Mouse (Mus musculus): ENCODE data around the gene Smim23. TPM values are rescaled to one million over a fixed set of nuclear protein-coding genes. Genes with fewer than 3 reads are reported as not detected.

Gene Smim23
- total RNA-seq (2021) = not detected

DNA sequence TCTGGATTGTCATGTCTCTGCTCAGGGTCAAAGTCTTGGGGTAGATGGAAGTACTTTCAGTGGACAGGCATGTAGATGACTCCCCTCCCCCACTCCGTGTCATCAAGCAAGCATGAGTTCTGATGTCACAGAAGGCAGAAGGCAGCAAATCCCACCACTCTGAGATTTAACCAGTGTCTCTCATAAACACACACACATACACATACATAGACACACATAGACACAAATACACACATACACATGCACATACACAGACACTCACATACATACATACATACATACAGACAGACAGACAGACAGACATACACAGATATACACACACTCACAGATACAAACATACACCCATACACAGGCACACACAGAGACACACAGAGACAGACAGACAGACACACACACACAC, at the start of gene Smim23:
TSS of gene Smim23 (minus strand) at position 101 of the 400 bp plus-strand sequence.
- intact Hi-C loops (cut with DNase I) = no loop called here
- no peak for DNase-seq

DNA sequence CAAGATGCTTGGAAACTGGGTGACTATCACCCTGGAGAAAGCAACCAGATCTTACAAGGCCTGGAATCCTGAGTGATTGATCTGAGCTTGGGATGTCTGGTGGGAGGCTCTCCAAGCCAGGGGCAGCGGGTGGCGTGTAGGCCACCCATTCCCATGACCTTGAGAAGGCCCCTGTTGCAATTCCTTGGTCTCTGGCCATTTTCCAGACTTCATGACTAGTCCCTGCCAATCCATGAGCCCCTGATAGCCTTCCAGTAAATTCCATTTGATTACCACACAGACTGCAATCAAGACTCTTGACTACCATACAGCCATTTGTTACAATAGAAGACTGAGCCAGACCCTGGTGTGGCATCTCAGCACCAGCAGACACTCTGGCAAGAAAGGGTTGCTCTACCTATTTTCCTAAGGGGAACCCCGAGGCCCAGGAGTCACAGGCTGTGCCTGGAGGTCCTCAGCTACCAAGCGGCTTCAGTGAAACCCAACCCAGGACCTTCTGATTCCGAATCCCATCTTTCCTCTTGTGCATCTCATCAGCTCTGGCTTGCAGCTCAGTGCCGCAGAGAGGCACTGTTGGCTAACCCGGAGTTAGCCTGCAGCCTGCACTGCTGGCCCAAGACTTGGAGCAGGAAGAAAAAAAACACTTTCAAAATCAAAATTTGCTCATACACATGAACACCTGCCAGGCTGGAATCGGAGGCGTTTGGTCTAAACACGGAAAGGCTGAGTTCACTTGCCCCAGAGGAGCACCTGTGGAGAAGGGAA, 44.4 kb upstream of the Smim23 start:
- DNase-seq = no peak
- intact Hi-C loops (cut with DNase I) = no loop called here

DNA sequence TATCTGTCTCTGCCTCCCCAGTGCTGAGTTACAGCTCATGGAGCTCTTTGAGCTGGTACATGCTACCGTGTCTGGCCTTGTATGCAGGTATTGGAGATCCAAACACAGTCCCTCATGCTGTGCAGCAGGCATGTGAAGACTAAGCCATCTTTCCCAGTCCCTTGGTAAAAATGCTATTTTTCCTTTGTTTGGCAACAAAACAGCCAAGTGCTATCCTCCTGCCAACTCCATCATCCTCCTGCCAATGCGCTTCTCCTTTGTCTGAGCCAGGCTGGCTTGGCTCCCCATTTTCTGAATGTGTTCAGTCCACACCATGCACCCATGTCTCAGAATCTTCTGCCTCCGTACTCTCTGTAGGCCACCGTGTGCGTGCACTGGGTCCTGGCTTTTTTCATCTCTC, 40.2 kb upstream of the Smim23 start:
- DNase-seq = no peak
- intact Hi-C loops (cut with DNase I) = no loop called here

DNA sequence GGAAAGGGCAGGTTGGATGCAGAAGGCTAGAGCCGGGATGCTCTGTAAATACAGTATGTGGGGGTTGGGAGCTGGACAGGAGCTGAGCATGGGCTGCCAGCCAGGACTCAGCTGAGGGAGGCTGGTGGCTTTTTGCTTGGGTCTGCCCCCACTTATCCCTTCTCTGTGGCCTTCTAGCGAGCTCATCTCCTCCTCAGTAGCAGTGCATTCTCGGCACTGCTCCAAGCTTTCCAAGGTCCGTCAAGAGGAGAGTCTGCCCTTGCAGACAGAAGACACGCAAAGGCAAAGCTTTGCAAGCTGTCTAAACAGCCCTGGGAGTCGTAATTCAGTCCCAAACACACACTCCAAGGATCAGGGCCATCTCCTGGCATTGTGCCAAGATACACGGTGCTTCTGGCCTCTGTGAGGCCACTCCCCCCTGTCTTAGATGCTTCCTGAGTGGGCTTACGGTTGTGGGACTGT, 33.0 kb upstream of the Smim23 start:
- DNase-seq = no peak
- intact Hi-C loops (cut with DNase I) = no loop called here

DNA sequence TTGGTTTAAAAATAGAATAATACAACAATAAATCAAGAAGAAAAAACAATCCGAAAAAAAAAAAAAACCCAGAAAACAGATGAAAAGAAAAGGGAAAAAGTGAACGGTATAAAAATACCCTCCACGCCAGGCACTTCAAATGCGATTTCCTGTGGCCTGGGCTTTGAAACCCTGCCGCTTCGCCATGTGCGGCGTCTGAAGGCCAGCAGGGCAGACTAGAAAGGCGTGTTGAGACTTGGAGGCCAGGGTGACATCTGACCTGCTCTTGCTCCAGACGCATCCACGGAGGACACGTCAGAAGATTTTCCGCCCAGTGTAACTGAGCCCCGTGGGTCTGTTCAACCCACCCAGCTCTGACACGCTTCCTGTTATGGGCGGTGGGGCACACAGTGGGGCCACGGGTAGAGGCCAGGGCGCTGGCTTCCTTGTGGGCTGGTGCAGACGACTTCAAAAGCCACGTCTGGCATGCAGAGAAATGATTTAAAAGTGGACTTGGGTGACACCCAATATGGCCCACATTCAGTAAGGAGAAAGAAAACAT, 22.3 kb upstream of the Smim23 start:
- intact Hi-C loops (cut with DNase I) = no loop called here
- no peak for DNase-seq

DNA sequence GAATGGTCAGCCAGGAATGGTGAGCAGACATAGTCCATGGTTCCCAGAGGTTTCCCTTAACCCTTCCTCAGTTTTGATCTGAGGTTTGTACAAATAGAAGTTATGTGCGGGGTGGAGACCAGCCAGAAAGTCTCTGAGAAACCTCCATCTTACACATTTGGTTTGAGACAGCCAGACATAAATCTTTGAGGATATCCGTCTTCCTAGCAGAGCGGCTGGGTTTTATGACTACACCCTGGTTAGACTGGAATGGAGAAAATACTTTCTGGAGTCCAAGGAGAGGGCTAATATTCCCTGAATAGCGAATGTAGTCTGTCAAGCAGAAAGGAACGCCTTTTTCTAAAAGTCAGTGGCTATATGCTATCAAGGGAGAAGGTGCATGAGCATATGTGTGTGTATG, 16.8 kb upstream of the Smim23 start:
- no peak for DNase-seq
- intact Hi-C loops (cut with DNase I) = no loop called here

DNA sequence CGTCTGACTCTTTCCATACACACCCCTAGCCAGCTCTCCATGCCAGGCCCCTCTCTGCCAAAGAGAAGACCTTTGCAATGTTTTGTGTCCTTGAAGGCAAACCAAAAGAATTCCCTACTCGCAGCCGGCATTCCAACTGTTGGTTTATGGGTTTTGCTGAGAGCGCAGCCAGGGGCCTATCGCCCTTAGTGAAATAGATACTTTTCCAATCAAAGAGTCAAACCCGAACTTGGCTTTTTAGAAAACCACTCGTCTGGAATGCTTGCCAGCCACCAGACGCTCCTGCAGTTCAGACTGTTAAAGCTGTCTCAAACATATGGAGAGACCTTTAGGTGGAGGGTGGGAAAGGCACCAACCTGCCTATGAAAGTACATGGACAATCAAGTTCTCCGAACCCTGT, 15.9 kb upstream of the Smim23 start:
- intact Hi-C loops (cut with DNase I) = no loop called here
- DNase-seq = no peak

DNA sequence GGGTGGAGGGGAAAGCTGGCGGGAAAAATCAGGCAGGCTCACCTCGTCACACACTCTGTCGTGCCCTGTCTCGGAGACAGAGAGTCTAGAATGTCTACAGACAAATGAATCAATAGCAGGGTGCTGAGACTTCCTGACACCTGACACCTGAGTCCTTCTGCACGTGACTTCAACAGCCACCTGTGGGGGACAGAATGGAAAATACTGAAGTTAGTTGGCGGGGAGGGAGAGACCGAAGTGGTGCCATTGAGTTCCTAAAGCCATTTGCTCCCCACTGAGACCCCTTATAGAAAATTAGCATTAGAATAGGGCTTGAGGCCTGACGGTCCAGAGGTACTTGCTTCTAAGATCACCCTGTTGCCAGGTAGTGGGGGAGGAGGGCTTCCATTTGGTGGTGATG, 10.6 kb upstream of the Smim23 start:
- intact Hi-C loops (cut with DNase I) = no loop called here
- no peak for DNase-seq

DNA sequence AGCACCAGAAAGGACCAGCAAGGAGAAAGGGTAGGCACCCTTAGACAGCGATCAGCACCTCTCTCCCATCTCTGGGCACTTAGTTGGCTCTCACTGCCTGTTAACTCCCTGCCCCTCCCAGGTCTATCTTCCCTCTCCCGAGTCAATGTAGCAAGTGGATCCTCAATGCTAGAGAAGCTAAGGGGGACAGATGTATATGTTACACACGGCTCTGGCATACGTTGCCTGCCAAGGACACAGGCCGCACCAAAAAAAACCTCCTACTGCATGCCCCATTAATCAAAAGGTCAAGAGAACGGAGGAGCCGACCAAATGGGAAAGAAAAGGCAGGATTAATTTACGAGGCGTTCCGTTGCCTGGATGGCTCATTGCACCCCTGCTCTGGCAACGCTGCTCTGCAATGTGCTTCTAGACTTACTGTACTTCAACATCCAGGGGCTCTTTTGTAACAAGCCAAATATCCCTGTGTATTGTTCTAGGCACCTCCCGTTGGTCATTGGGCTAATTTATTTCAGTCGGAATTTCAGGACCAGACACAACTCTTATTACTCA, 10.0 kb upstream of the Smim23 start:
- intact Hi-C loops (cut with DNase I) = no loop called here

DNA sequence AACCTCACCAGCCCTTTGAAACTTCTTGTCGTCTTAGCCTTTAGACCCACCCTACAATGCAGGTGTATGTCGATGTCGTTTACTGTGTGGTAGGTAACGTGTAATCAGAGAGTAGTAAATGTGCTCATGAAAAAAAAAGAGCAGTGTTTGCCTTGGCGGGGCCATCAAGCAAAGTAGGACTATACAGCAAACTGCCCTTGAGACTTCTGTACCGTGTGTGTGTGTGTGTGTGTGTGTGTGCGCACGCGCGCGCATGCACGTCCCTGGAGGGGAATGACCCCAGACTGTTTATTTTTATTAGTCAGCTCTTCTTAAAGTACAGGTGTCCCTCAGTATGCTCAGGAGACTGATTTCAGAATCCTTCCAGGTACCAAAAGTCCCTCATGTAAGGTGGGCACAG, 6.8 kb downstream of the Smim23 start:
- intact Hi-C loops (cut with DNase I) = no loop called here
- DNase-seq = no peak

More for the DNA sequence above, 10.0 kb upstream of the Smim23 start:
- DNase-seq = no peak

DNA sequence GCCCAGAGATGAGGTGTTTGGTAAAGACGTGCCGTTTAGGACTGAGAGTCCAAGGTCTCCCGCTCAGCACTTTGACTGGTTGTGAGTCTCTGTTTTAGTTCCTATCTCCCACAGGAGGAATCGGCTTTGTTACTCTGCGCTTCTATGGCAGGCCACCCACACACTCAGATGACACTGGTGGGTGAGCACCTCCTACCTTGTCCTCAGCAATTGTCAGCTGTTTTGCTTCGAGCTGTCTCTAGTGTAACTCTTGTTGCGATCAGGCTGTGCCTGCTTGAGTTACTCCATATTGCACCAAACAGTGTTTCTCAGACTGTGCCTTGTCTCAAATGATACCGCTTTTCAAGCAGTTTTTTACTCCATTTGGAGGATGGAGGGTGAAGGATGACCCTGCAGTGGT, 10.1 kb downstream of the Smim23 start:
- intact Hi-C loops (cut with DNase I) = no loop called here
- DNase-seq = no peak

DNA sequence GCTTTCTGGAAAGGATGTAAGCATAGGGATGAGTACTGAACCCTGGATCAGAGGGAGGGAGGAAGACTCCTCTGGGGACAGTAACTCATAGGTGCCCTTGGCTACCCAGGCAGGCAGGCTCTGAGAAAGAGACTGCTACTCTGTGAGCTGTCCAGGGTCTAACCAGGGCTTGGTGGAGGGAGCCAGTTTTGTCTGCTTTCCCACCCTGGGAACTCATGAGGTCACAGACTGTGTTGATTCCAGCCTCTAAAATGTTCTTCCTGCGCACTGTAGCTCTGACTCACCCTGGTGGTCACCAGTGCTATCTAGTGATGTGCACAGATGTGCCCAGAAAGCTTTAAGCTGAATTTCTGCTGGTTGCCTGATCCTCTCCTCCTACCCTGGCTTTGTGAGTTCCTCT, 15.3 kb downstream of the Smim23 start:
- intact Hi-C loops (cut with DNase I) = loop anchor here (5.0 to 10.0 kb wide), 2 partner anchors 184 to 288 kb away; no protein-coding TSS in a partner anchor
- DNase-seq = no peak

DNA sequence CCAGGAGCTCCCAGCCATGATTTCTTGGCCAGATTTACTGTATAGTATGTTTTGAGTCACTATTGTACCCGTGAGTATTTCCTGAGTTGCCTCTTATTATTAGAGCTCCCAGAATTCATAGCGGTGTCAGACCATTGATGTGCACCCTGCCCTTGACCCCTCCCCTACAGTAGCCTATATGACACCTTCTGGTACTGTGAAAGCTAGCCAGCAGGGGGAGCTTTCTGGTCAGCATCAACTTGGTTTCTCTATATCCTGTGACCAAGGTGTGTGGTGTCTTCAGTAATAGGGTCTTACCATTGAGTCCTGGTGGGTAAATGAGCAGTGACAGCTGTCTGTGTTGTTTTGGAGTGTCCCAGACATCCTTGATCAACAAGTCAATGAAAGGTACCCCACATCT, 18.4 kb downstream of the Smim23 start:
- peak; percentile 39 for DNase-seq

DNA sequence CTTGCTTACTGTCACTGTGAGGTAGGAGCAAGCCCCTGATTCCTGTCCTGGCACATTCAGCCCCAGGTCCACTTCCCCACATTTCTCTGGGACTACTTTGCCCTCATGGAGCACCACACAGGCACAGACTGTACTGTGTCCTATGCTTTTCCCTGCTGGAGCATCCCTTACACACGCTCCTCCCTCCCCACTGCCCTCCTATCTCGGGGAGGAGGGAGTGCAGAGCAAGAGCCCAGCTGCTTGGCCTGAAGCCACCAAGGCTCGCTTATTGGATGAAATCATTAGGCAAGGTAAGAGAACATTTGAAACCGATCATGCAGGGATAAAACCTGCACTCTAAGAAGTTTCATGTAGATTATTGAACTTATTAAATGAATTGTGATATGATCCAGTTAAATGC, 20.7 kb downstream of the Smim23 start:
- DNase-seq = peak in 1 of 2 experiments; percentile 7
- intact Hi-C loops (cut with DNase I) = loop anchor here (10.0 kb wide), 1 partner anchor 179 kb away; no protein-coding TSS in a partner anchor

More for the DNA sequence above, 18.4 kb downstream of the Smim23 start:
- intact Hi-C loops (cut with DNase I) = loop anchor here (2.0 to 10.0 kb wide), 4 partner anchors 151 to 343 kb away; no protein-coding TSS in a partner anchor

DNA sequence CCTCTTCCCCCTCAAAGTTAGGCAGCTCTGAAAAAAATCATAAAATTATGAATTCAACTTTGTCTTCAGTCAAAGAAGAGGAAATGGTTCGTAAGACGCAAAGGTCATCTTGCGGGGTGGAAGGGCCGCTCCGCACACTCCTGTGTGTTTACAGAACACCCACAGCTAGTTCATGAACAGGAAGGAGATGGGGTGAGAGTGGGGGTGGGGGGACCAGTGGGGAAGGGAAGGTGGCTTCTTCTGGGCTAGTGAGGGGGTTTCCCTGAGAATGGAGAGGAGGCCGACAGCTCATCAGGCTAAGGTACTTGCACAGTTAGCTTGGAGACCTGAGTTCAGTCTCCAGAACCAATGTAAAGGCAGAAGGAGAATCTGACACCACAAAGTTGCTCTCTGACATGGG, 22.7 kb downstream of the Smim23 start:
- DNase-seq = no peak
- intact Hi-C loops (cut with DNase I) = loop anchor here (10.0 kb wide), 1 partner anchor 177 kb away; no protein-coding TSS in a partner anchor

DNA sequence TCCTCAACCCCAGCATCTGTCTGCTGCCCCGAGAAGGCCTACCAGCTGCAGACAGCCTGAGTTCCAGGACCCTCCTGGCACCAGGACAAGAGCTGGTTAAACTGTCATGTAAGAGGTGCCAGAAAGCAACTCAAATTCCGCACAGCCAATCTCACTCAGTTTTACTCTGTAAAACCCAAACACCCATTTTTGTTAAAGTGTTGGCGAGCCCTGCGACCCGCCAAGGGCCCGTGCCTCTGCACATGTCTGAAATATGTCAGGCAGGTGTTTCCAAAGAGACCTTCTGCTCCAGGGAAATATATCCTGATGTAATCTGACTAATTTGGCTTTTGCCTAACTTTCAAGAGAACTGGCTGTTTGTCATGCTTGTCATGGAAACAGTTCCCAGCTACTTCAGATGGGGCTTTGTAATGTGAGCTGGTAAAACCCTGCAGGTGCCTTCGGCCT, 23.5 kb downstream of the Smim23 start:
- intact Hi-C loops (cut with DNase I) = loop anchor here (10.0 kb wide), 1 partner anchor 176 kb away; no protein-coding TSS in a partner anchor
- no peak for DNase-seq

DNA sequence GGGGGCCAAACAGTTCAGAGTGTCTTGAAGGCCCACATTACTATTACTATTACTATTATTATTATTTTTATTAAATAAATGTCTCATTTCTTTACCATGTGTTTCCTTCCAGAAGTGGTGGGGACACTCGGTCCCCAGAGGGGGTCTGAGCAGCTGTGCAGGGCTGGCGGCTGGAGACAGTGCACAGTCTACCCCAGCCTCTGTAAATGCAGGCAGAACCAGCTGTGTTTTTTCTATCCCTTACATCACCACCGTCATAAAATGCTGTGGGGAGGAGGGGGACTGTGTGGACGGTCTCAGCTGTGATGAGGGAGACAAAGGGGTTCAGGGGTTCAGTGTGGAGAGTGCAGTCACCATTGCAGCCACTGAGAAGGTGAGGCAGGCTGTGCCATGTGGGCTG, 26.0 kb downstream of the Smim23 start:
- intact Hi-C loops (cut with DNase I) = no loop called here
- no peak for DNase-seq

DNA sequence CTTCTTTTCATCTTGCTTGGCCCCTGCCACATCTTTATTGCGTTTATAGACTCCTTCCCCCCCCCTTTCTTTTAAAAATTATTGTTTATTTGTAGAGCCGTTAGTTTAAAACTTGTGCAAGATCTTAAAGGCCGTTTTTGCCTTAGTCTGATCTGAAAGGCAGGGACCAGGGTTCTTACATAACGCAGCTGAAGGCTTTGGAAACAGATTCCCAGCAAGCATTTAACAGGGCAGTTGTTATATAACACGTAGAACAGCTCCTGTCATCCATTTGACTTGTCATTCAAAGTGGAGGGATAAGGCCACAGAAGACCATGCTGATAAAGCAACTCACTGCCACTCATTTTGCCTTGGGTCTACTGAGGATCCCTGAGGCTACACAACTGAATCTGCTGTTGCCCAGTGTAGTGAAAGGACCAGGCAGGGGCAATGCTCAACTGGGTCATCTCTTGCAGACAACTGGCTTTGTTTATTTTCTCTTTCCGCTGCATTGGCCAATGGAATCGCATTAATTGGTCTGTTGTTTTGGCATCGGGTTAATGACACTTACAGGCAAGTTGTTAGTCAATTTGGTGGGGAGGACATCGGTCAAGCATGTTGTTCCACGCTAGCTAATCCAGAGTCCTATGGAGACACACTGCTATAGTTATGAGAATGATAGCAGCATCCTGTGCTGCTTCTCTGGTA, 29.5 kb downstream of the Smim23 start:
- no peak for DNase-seq
- intact Hi-C loops (cut with DNase I) = no loop called here

DNA sequence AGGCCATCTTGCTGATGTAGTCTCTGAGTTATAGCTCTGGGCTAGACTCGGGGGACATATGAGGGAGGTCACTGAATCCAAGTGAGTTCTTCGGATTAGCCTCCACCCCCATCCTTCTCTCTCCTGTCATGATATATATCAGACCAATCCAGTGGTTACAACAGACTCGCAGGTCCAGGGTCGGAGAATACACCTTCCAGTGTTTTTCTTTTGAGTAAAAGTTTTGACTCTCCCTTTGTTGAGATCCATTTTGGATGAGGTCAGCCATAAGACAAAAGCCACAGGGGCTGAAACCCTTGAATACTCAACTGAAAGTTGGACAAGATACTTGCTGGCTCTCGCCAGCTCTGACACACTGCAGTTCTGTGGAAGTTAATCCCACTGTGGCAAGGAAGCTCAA, 38.2 kb downstream of the Smim23 start:
- intact Hi-C loops (cut with DNase I) = no loop called here
- DNase-seq = no peak

DNA sequence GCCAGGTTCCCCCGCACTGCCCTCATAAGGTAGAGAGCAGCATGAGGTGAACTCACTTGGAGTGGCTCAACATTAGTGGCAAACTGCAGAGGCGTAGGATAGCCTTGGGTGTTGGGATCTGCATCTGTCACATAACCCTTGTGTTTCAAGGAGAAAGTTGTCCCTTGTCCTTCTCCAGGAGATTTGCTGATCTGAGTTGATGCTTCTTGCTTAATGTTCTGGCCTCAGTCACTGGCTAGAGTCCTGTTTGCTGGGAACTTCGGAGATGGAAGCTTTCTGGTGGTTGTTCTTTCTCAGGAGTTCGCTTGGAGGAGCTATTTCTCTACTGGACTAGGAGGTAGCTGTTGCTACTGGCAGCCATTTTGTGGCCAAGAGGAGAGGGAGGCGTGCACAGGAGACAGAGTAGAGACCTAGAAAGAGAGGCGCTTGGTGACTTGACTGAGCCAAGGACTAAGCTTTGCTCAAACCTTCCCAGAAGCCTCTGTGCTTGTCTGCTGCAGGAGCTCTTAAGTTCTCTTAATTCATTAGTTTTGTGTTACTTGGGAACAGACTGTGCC, 38.7 kb downstream of the Smim23 start:
- DNase-seq = no peak

DNA sequence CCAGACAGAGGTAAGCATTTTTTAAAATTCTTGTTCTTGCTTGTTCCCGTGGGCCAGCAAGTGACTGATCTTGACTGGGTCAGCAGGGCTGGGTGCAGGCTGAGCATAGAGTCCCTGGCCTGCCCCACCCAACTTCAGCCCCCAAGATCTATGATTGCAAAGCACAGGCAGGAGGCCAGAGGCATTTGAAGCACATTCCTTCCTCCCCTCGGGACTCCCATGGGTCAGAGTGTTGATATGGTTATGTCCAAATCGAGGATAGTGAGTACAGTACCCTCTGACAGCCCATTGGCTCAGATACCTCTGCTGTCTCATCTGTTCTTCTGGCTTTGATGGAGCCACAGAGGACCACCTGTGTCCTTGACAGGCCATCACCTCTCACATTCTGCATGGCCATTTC, 41.7 kb downstream of the Smim23 start:
- DNase-seq = no peak
- intact Hi-C loops (cut with DNase I) = no loop called here

More for the DNA sequence above, 38.7 kb downstream of the Smim23 start:
- intact Hi-C loops (cut with DNase I) = no loop called here

Data from heart, postnatal 36 days (tissue).